Mouse (Mus musculus): ENCODE results near the gene Schip1. TPM values are rescaled to one million over a fixed set of nuclear protein-coding genes. Genes with fewer than 3 reads are reported as not detected.

Gene Schip1
- polyA plus RNA-seq, 1 experiment from 2014 or later: 36.6 TPM

DNA sequence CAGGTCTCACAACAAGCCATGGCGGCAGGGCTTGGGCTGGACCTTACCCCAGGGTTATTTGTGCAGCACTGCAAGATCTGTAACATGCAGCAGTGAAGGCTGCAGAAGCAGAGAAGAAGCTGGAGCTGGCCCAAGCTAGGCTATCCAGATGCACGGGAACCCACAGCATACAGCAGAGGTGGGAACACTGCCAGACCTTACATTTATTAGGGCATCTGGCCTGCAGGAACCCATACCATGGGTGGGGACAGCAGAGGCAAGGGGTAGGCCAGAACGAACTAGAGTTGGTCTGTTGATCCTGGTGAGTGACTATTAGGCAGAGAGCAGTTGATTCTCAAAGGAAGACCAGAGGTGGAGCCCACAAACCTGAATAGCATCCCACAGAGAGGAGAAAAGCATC lies 178.6 kb downstream of the Schip1 start:
- no peaks in the 10 kb centered on the region for H3K36me3 ChIP-seq
- no peak for ATAC-seq (ENCODE audit: borderline replicate concordance, extremely low read depth, low FRiP score, low TSS enrichment)
- H3K4me2 ChIP-seq: no peak overlapping the region
- H3K9me3 ChIP-seq: no peaks in the 10 kb centered on the region
- no peak overlapping the region for H3K27ac ChIP-seq
- no peak overlapping the region for H3K9ac ChIP-seq
- 0 out of 2 replicates have a peak, but pooled peaks cover 5% of the 10 kb centered on the region for H3K4me1 ChIP-seq
- 68% methylated on average over 3 of the region's 3 CpGs for WGBS
- H3K4me3 ChIP-seq: no peak overlapping the region
- no peaks in the 10 kb centered on the region for H3K27me3 ChIP-seq

DNA sequence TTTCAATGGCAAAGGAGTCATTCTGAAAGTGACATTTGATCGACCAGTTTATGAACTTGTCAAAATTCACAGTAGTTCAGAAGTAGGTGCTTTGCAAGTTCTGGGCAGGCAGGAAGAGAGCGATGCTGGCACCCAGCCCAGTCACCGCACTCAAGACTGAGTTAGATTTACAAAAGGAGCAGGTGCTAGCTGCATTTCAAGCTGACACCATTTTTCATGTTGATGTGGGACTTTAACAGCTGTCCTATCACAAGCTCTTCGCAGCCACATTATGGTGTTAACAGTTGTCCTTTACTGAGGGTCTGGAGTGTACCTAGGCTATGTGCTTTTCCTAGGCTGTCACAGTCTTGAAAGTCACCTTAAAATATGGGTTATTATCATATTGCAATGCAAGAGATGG lies 181.6 kb downstream of the Schip1 start:
- Histone ChIP-seq H3K9me3 (no peaks in the 10 kb centered on the region), H3K36me3 (no peaks in the 10 kb centered on the region), H3K4me3 (no peak overlapping the region), H3K27ac (no peak overlapping the region), H3K9ac (no peak overlapping the region), H3K4me1 (0 out of 2 replicates have a peak, but pooled peaks cover 5% of the 10 kb centered on the region), H3K4me2 (no peak overlapping the region), H3K27me3 (no peaks in the 10 kb centered on the region)
- 42% methylated on average over 4 of the region's 4 CpGs for WGBS
- no peak for ATAC-seq (ENCODE audit: borderline replicate concordance, extremely low read depth, low FRiP score, low TSS enrichment)

DNA sequence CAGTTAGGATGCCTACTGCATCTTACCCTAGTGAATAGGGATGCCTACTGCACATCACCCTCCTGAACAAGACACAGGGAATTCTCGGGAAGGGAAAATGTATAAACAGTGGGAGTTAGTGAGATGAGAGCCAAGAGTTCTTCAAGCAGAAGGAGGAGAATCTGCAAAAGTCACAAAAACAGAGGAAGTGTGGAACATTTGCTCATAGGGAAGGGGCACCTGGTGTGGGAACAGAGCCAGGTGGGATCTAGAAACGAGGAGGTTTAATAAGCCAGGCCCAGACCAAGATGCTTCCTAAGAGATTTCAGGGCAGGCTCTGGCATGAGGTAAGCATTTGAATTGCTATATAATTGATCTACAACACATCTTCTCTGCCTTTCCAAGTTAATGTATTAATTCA lies 186.0 kb downstream of the Schip1 start:
- 48% methylated on average over 2 of the region's 2 CpGs for WGBS
- no peak overlapping the region for H3K9ac ChIP-seq
- H3K27me3 ChIP-seq: no peaks in the 10 kb centered on the region
- H3K27ac ChIP-seq: no peak overlapping the region
- ATAC-seq (ENCODE audit: borderline replicate concordance, extremely low read depth, low FRiP score, low TSS enrichment): no peak
- peaks cover 9% of the 10 kb centered on the region; the same call in 1 of the 2 replicates for H3K4me1 ChIP-seq
- H3K4me2 ChIP-seq: no peak overlapping the region
- no peak overlapping the region for H3K4me3 ChIP-seq
- no peaks in the 10 kb centered on the region for H3K36me3 ChIP-seq
- no peaks in the 10 kb centered on the region for H3K9me3 ChIP-seq

DNA sequence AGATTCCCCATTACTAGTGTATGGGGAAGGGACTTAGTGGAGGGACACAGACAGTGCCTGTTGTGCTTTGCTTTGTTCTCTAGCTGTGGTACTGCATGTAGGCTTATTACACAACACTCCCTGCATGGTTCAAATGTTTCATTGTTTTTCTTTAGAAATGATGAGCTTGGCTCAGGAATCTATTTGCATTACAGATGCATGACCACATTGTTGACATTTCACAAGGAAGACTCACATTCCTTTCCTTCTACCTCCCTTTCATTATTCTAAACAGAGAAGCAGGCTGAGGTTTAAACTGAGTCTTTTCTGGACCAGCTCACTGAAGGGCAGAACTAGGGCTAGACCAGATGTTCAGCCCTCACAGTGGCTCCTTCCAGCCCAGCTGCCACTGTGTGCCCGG lies 187.7 kb downstream of the Schip1 start:
- ATAC-seq (ENCODE audit: borderline replicate concordance, extremely low read depth, low FRiP score, low TSS enrichment): no peak
- no peak overlapping the region for H3K4me3 ChIP-seq
- peaks cover 4% of the 10 kb centered on the region; the same call in 1 of the 2 replicates for H3K4me1 ChIP-seq
- no peak overlapping the region for H3K9ac ChIP-seq
- WGBS: 38% methylated on average over 1 of the region's 1 CpGs
- H3K9me3 ChIP-seq: no peaks in the 10 kb centered on the region
- no peak overlapping the region for H3K4me2 ChIP-seq
- no peak overlapping the region for H3K27ac ChIP-seq
- no peaks in the 10 kb centered on the region for H3K36me3 ChIP-seq
- H3K27me3 ChIP-seq: no peaks in the 10 kb centered on the region

DNA sequence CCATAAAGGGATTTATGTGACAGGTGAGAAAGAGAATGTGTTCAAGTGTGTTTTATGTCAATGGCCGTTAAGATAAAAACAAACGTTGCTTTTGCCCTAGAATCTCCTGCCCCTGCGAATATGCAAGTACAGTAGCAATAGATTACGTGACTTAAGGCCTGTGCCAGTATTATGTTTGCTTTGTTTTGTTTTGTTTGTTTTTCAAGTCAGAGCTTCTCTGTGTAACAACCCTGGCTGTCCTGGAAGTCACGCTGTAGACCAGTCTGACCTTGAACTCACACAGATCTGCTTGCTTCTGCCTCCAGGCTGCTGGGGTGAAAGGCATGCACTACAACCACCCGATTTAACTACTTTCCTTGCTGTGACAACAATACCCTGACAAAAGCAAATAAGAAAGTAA lies 197.7 kb downstream of the Schip1 start:
- H3K9ac ChIP-seq: no peak overlapping the region
- H3K27ac ChIP-seq: no peak overlapping the region
- H3K9me3 ChIP-seq: no peaks in the 10 kb centered on the region
- no peak overlapping the region for H3K4me3 ChIP-seq
- no peaks in the 10 kb centered on the region for H3K27me3 ChIP-seq
- no peak for ATAC-seq (ENCODE audit: borderline replicate concordance, extremely low read depth, low FRiP score, low TSS enrichment)
- H3K36me3 ChIP-seq: no peaks in the 10 kb centered on the region
- WGBS: 48% methylated on average over 6 of the region's 6 CpGs
- H3K4me2 ChIP-seq: no peak overlapping the region
- H3K4me1 ChIP-seq: no peaks in the 10 kb centered on the region

DNA sequence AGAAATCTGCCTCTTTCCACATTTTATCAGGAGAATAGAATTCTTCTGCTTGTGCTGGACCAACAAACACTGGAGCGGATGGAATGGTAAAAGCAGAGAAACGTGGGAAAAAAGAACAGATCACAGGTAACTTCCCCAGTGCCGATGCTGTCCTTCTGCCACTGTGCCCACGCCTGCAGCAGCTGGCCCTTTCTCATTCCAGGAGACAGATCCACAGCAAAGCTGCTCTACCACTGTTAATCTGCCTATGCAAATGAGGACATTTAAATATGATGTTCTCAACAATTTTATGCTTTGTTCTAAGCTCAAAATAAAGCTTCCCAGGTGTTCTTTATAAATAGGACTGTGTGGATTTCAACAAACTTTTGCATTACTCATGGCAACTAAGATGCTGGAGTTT lies 203.3 kb downstream of the Schip1 start:
- no peak overlapping the region for H3K9ac ChIP-seq
- no peak overlapping the region for H3K4me3 ChIP-seq
- H3K4me1 ChIP-seq: no peaks in the 10 kb centered on the region
- no peaks in the 10 kb centered on the region for H3K9me3 ChIP-seq
- 82% methylated on average over 4 of the region's 4 CpGs for WGBS
- no peaks in the 10 kb centered on the region for H3K27me3 ChIP-seq
- H3K27ac ChIP-seq: no peak overlapping the region
- ATAC-seq (ENCODE audit: borderline replicate concordance, extremely low read depth, low FRiP score, low TSS enrichment): no peak
- H3K36me3 ChIP-seq: no peaks in the 10 kb centered on the region
- no peak overlapping the region for H3K4me2 ChIP-seq

DNA sequence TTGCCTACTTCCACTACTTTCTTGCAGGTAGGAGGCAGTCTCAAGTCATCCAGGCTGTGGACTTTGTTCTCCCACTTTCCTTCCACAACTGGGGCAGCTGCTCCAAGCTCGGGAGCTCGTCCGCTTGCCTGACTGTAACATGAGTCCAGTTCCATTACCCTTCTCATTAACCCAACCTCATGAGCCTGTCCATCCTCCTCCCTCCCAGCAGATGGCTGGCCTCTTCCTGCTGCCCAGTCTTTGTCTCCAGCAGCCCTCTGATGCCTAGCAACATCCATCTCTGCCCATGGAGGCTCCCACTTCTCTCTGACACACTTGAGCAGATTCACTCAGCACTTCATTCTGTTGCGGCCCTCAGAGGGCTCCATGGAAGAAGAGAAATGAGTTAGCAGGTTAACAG lies 204.6 kb downstream of the Schip1 start:
- Histone ChIP-seq H3K36me3 (no peaks in the 10 kb centered on the region), H3K4me3 (no peak overlapping the region), H3K27ac (no peak overlapping the region), H3K27me3 (no peaks in the 10 kb centered on the region), H3K9me3 (no peaks in the 10 kb centered on the region), H3K4me2 (no peak overlapping the region), H3K4me1 (no peaks in the 10 kb centered on the region), H3K9ac (no peak overlapping the region)
- 62% methylated on average over 4 of the region's 4 CpGs for WGBS
- no peak for ATAC-seq (ENCODE audit: borderline replicate concordance, extremely low read depth, low FRiP score, low TSS enrichment)

DNA sequence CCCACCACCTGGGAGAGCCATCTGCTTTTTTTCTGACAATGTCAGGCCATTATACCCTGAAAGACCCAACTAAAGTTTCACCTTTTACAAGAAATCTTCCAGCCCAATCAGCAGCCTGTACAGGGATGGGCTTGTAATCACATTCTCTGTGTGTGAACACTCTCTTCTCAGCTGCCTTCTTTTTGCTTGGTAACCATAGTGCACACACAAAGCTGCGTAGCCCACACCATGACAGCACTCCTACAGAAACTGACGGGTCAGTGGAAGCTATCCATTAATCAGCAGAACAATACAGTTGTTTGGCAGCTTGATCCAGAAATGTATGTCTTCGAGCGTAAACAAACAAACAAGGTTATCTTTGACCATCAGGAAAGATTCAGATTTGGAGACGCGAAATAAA lies 205.6 kb downstream of the Schip1 start:
- H3K27ac ChIP-seq: no peak overlapping the region
- no peak for ATAC-seq (ENCODE audit: borderline replicate concordance, extremely low read depth, low FRiP score, low TSS enrichment)
- H3K27me3 ChIP-seq: no peaks in the 10 kb centered on the region
- no peaks in the 10 kb centered on the region for H3K36me3 ChIP-seq
- no peaks in the 10 kb centered on the region for H3K4me1 ChIP-seq
- 79% methylated on average over 6 of the region's 6 CpGs for WGBS
- no peaks in the 10 kb centered on the region for H3K9me3 ChIP-seq
- no peak overlapping the region for H3K4me2 ChIP-seq
- no peak overlapping the region for H3K4me3 ChIP-seq
- H3K9ac ChIP-seq: no peak overlapping the region

DNA sequence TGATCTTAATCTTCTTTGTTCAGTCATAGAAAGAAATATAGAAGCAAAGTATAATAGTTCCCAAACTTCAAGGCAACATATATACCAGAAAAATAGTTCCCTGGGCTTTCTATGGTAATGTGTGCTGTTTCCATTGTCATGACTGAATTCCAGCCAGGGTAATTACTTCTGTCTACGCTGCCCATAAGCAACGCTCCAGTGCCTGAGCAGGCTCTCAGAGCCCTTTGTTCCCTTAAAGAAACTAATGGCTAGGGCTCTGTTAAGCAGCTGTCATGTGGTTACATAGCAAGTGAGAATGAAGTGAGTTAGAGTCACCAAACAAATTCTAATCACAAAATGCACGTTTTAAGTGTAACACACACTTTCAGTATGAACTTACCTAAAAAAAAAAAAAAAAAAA lies 206.9 kb downstream of the Schip1 start:
- no peaks in the 10 kb centered on the region for H3K9me3 ChIP-seq
- no peak overlapping the region for H3K4me3 ChIP-seq
- H3K36me3 ChIP-seq: no peaks in the 10 kb centered on the region
- H3K4me1 ChIP-seq: no peaks in the 10 kb centered on the region
- H3K4me2 ChIP-seq: no peak overlapping the region
- H3K9ac ChIP-seq: no peak overlapping the region
- H3K27me3 ChIP-seq: no peaks in the 10 kb centered on the region
- ATAC-seq (ENCODE audit: borderline replicate concordance, extremely low read depth, low FRiP score, low TSS enrichment): no peak
- H3K27ac ChIP-seq: no peak overlapping the region
- WGBS: 63% methylated on average over 3 of the region's 3 CpGs

DNA sequence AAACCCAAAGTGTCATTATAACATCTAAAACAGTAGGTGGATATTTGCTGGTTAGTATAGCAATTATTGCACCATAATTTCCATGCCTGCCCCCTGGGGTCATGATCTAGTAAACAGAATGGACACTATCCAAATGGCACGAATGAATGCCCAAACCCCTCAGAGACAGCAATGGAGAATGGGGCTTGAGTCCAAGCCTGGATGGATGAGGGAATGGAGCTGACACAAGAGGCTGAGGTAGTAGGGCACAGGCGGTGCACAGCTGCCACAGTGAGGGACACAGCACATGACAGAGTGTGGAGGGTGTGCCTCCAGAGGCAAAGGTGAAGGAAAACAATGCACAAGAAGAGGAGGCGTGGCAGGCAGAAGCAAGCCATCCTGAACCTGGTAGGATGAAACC lies 207.3 kb downstream of the Schip1 start:
- H3K27ac ChIP-seq: no peak overlapping the region
- ATAC-seq (ENCODE audit: borderline replicate concordance, extremely low read depth, low FRiP score, low TSS enrichment): no peak
- 62% methylated on average over 3 of the region's 3 CpGs for WGBS
- no peaks in the 10 kb centered on the region for H3K36me3 ChIP-seq
- no peak overlapping the region for H3K9ac ChIP-seq
- H3K4me2 ChIP-seq: no peak overlapping the region
- no peaks in the 10 kb centered on the region for H3K4me1 ChIP-seq
- no peaks in the 10 kb centered on the region for H3K9me3 ChIP-seq
- no peaks in the 10 kb centered on the region for H3K27me3 ChIP-seq
- H3K4me3 ChIP-seq: no peak overlapping the region

DNA sequence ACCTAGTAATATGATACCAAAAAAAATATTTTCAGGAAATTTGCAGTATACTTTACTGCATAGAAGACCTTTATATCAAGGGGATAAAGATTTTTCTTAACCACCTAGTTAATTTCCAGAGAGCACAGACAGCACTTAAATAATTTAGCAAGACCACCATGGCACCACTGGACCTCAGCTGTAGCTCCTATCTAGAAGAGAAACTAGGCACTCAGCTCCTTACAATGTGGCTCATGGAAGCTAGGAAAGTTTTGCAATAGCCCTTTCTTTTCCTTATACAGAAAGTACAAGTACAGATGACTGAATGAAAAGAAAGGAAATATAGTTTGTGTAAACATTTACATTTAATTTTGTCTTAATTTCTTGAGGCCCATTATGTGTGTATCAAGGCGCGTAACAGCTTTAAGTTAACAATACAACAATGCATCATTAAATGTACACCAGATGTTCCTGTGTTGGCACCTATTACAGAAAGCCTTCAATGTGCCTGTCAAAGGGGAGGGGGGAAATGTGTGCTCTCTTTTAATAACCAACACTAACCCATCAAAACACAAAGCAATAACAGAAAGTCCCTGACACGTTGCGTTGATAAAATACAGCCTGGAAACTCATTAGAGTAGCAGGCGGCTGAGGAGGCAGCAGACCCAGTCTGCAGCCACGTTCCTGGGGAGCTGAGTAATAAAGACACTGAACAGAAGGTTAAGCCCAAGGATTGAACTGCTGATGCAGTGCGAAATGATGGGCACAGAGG lies 218.4 kb downstream of the Schip1 start:
- Histone ChIP-seq H3K4me2 (peak overlapping the region; percentile 38), H3K9me3 (no peaks in the 10 kb centered on the region), H3K4me1 (no peaks in the 10 kb centered on the region), H3K27ac (no peak overlapping the region), H3K9ac (no peak overlapping the region), H3K36me3 (no peaks in the 10 kb centered on the region), H3K27me3 (no peaks in the 10 kb centered on the region), H3K4me3 (no peak overlapping the region)
- peak; percentile 46; the same call in 1 of the 2 replicates for ATAC-seq (ENCODE audit: borderline replicate concordance, extremely low read depth, low FRiP score, low TSS enrichment)
- WGBS: 36% methylated on average over 7 of the region's 7 CpGs

DNA sequence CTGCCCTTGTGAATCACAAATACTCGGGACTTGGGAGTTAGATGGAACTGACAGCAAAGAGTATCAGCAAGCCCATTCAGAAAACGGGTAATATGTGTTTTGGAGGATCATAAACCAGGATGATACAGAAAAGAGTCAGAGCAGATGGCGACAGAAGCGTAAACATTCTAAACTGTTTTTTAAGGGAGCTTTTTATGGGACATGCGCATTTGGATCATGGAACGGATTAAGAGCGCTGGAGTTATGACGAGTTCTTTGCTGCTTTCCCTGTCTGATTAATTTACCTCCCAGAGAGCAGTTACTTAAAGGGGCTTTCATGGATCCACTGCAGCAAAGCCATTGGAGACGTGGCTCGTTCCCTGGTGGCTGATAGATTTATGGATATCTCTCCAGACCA lies 219.0 kb downstream of the Schip1 start:
- Histone ChIP-seq H3K36me3 (no peaks in the 10 kb centered on the region), H3K9ac (no peak overlapping the region), H3K4me1 (no peaks in the 10 kb centered on the region), H3K4me2 (peak overlapping the region; percentile 38), H3K4me3 (no peak overlapping the region), H3K27ac (no peak overlapping the region), H3K9me3 (no peaks in the 10 kb centered on the region), H3K27me3 (no peaks in the 10 kb centered on the region)
- ATAC-seq (ENCODE audit: borderline replicate concordance, extremely low read depth, low FRiP score, low TSS enrichment): no peak
- WGBS: 39% methylated on average over 10 of the region's 10 CpGs

DNA sequence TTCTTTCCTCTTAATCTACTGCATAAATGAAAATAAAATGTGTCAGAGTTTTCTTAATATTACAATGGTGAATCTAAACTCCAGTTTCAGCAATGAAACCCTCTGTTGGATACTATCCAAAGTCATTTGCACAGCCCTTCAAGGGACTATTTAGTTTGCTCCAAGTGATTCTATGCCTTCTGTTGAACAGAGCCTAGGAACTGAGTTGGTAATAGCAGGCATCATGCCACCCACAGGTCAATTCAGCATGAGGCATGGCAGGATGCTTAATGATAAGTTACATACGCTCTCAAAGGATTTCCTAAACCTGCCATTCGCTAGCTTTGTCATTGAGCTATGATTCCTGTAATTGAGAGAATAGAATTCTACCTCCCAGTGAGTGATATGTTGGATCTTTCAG lies 219.9 kb downstream of the Schip1 start:
- Histone ChIP-seq H3K9ac (no peak overlapping the region), H3K27me3 (no peaks in the 10 kb centered on the region), H3K27ac (no peak overlapping the region), H3K36me3 (no peaks in the 10 kb centered on the region), H3K4me2 (no peak overlapping the region), H3K4me3 (no peak overlapping the region), H3K4me1 (no peaks in the 10 kb centered on the region), H3K9me3 (no peaks in the 10 kb centered on the region)
- 90% methylated on average over 2 of the region's 2 CpGs for WGBS
- no peak for ATAC-seq (ENCODE audit: borderline replicate concordance, extremely low read depth, low FRiP score, low TSS enrichment)

Measured in lung, embryonic 15.5 days (tissue).